Mouse (Mus musculus): ENCODE measurements at regions not wholly inside any gene's neighbourhood (a gene's known extent, or its start where the extent isn't known, plus 50 kb on each side); places are given as distances from the start of the nearest gene placed in this dataset.
"Not testable (repeated sequence)": the region's sequence is repeated elsewhere in the genome, so short reads cannot be mapped to it uniquely, and the experiment has no call there.

DNA sequence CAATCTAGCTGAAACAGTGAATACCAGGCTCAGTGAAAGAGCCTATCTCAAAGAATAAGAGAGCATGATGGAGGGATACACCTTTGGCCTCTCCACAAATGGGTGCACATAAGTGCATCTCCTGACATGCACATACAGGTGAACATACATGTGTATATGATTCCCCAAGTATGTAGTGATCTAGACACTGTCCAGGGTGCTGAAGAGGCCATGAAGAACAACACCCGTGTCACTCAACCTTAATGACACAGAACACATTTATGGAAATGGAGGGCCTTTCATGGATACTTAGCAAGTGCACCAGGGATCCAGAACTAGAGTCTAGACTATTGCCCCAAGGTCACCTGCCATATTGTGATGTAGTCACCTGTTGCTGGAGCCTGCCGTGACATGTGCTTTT lies 56.9 kb downstream of the Spata19 start:
- DNase-seq (ENCODE audit: low spot score) = no peak

GRCm38 (mm10) chr9:27453924-27454652 lies 57.5 kb downstream of the Spata19 start:
- DNase-seq (ENCODE audit: low spot score) = no peak

- DNase-seq (ENCODE audit: low spot score) = no peak
Measured at GRCm38 (mm10) chr9:27458335-27459040, 61.9 kb downstream of the Spata19 start.

DNA sequence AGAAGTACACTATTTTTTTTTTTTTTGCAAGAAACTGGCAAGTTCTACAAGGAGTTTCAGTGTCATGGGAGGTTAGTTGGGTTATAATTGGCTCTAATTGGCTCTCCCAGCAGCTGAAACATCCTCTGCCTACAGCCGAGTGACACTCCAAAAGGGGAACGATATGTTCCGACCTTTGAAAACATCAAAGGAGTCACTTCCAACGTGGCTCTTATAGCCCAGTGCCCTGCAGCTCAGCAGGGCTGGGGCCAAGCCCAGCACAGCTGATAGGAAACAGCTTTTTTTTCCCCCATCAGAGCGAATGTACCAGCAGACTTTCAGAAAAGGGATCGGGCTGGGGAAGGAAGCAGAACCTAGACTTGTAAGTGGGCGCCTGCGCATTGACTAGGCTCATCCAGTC lies 64.4 kb downstream of the Spata19 start:
- DNase-seq (ENCODE audit: low spot score) = no peak

DNA sequence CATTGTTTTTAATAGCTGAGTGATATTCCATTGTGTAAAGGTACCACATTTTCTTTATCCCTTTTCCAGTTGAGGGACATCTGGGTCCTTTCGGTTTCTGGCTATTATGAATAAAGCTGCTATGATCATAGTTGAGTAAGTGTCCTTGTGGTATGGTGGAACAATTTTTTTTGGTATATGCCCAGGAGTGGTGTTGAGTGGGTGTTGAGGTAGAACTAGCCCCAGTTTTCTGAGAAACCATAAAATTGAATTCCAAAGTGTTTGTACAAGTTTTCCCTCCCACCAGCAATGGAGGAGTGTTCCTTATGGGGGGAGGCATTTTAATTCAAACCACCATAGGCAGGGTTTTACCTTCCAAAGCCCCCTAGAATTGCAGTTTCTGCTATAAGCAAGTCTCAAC lies 67.4 kb downstream of the Spata19 start:
- no peak for DNase-seq (ENCODE audit: low spot score)

- DNase-seq (ENCODE audit: low spot score) = no peak
Measured at GRCm38 (mm10) chr9:27475468-27475867, 78.9 kb downstream of the Spata19 start.

DNA sequence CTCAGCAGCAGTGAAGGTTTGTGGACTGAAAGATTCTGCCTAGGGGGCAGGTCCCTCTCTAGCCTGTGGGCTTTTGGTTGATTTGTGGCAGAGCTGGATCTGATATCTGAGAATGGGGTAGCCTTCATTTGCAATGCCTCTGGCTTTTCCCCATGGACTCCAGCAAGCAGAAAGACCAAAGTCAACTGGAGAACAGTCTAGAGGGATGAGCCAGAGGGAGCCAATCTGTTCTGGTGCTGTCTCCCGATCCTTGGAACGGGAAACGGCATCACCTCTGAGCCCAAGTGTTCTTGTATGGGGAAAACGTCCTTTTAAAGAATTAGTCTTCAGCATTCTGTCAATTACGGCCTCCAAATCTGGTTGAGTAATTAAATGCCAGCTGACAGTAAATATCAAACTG lies 80.0 kb downstream of the Spata19 start:
- DNase-seq (ENCODE audit: low spot score) = no peak

GRCm38 (mm10) chr9:27477079-27477687 lies 80.6 kb downstream of the Spata19 start:
- no peak for DNase-seq (ENCODE audit: low spot score)

DNA sequence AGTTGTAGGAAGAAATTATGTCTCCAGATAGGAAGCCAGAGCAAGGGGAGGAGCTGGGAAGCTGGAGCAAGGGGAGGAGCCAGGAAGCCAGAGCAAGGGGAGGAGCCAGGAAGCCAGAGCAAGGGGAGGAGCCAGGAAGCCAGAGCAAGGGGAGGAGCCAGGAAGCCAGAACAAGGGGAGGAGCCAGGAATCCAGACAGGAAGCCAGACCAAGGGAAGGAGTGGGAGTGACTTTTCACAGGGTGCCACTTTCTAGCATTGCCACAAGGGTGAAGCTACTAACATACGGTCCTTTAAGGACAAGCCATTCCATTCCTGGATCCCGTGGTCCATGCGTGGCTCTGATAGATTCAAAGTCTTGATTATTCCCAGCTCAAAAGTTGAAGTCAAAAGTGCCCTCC lies 81.7 kb downstream of the Spata19 start:
- DNase-seq (ENCODE audit: low spot score) = no peak

DNA sequence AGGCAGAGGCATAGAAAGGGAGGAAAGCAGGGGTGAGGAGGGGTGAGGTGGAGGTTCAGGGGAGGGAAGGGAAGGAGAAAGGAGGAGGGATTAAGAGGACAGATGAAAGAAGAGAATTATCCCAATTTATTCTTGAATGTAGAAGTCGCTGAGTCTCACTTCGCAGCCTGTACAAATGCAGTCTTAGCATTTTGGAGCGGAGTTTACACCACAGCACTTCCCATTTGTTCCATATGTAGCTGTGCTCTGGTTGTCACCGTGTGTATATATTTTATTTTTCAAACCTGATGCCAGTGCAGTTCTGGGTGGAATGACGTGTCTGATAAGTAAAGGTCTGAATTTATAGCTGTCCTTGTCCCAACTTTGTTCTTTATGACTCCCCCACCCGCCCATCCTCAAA lies 105.2 kb downstream of the Spata19 start:
- DNase-seq (ENCODE audit: low spot score) = no peak

DNA sequence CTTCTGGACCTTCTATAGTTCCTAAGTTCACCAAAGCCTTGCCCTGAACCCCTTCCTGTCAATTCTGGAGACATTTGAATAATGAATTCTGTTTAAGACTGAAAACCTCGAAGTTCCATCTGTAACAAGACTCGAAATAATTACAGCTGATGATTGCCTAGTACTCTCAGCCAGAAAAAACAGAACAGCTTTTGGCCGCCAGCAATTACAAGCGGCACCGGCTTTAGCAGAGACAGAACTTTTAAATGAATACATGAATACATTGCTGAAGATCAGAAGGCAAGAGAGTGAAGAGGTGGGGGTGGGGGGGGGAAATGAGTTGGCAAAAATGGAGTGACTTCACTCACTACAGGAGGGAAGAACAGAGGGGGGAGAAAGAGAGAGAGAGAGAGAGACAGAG lies 112.6 kb downstream of the Spata19 start:
- no peak for DNase-seq (ENCODE audit: low spot score)

DNA sequence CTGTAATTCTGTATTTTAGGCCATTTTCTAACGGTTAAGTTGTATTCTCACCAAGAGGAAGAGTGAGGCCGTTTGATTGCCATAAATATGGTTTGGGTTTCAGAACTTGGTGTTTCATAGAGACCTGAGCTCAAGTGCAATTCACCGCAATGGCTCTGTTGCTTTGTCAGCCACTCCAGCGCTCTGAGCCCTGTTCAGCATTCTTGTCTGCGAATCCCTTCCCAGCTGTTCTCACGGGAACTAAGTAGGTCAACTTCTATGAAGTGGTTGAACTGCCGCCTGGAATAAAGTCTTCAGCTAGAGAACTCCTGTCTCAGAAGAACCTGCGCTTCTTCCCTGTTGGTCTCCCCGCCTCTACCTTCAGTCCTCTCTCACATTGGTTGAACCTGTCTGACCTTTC lies 113.1 kb downstream of the Spata19 start:
- no peak for DNase-seq (ENCODE audit: low spot score)

DNA sequence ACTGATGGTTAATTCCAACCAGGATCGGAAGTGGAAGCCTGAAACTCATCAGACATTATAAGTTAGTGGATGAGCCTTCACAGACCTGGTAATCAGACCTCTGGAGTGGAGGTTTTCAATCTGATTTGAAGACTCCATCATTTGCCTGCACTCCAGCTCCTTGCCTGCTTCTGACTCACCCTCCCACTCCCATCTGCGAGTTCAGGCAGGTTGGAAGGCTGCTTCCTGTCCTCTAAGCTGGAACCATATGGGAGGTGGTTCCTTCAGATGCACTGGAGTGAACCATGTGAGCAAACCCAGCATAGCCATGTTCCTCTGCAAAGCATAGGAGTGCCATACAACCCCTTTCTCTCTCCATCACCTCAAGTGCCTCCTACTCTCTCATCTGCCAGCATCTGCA lies 114.6 kb downstream of the Spata19 start:
- DNase-seq (ENCODE audit: low spot score) = no peak

GRCm38 (mm10) chr9:27515427-27516110 lies 119.0 kb downstream of the Spata19 start:
- DNase-seq (ENCODE audit: low spot score) = no peak

DNA sequence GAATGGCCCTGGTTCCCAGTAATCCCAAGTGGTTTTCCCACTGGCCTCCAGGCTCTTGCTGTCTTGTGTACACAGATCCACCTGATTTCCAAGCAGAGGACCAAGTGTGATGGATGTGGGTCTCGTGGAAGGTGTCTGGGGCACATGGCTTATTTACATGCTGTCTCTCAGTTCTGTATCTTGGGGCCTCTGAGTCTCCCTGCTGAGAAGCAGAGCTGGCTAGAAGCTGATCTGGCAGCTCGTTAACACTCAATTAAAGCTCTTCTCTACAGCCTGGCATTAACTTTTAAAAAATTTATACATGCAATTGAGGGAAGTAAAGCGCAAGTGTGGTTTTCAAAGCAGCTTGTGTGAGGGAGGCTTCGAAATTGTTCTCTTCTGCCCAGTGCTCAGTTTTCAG lies 121.4 kb downstream of the Spata19 start:
- no peak for DNase-seq (ENCODE audit: low spot score)

DNA sequence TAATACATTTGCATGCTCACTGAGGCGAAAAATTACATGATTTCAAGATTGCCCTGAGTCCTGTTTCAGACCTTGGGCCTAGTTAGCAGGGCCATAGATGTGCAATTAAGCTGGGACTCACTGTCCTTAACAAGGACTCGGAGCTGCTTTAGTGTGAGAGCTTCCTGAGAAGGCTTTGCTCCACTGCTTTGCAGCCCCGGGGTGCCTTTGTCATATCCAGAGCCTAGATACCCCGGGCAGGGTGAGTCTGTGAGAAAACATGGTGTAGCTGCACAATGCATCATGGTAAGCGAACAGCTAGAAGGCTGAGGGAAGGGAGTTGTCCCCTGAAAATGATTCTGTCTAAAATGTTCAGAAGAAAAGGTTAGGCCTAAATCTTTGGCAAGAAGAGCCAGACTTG lies 123.1 kb downstream of the Spata19 start:
- no peak for DNase-seq (ENCODE audit: low spot score)

DNA sequence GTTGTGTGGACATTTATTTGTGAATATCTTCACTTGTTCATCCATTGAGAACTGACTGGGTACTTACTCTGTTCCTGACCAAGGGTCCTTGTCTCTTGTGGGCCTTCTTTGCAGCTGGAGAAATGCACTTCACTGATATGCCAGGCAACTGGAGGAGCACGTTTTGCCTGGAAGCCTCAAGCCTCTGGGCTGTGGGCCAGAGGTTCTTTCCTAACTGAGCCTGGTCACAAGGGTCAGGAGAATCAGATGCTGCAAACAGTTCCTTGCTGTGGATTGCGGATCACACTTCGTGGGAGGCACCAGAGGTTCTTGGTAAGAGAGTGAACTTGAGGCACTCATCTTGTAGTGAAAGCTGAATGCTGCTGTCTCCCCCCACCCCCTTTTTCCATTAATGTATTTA lies 124.6 kb downstream of the Spata19 start:
- no peak for DNase-seq (ENCODE audit: low spot score)

DNA sequence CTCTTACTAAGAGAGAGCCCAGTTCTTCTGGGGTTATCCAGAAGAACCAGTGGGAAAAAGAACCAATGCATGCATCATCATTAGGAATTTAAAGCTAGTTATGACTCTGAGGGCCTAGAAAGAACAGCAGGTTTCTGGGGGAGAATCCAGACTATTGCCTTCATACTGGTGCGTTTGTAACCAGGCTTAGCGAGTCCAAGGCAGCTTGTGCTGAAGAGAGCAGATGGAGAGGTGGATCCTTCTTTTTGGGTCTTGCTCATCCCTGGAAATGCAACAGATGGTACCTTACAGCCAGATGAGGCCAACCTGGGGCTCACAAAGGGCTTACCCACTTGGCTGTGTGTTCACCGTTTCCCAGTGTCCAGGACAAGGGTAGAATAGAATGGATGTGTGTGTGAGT lies 130.1 kb downstream of the Spata19 start:
- DNase-seq (ENCODE audit: low spot score) = no peak

DNA sequence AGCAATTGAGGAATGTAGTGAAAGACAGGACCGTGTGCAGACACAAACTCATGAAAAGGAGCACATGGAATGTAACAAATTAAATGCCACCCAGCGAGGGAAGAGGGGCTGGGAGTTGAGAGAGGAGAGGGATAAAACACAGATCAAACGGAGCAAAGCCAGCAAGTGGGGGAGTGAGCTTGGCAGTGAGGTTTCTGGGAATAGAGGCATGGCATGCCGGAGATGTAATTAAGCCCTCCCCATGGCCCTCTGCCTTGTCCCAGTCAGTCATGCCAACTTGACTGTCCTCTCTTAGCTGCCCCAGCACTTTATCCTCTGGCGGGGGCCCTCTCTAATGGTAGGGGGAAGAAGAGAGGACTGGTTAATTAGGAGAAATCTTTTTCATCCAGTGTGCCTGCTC lies 141.9 kb downstream of the Spata19 start:
- DNase-seq (ENCODE audit: low spot score) = no peak

- DNase-seq (ENCODE audit: low spot score) = no peak
Measured at GRCm38 (mm10) chr9:27541585-27542151, 145.1 kb downstream of the Spata19 start.

DNA sequence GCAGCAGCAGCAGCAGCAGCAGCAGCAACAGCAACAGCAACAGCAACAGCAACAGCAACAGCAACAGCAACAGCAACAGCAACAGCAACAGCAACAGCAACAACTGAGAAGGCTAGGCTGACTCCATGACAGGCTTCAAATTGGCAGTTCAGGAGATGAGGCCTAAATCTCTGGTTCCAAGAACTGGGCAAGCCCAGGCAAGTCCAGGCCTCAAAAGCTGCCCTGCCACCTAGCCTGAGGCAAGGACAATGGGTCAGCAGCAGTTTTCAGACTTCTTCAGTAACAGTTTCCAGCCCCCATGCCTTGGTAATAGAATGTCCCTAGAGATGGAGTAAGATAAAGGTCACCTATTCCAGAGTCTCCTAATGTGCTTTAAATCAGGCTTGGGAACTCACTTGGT lies 158.1 kb downstream of the Spata19 start:
- DNase-seq (ENCODE audit: low spot score) = not testable (repeated sequence)

Data from ovary, postnatal 14 days (tissue).